Mouse (Mus musculus) frontal cortex, postnatal 36 days (tissue): ENCODE data around the gene Plekhd1.

Experiments used
- DNase-seq, 2 experiments: peaks; one replicate each; pipeline ENCODE4 v3.0.0; 2022; ENCODE audit warnings: low spot score in 2 of 2

Plekhd1 gene

GRCm38 (mm10) chr12:80699144-80699531 lies 6.7 kb downstream of the Plekhd1 start:
- DNase-seq = no peak

- no peak for DNase-seq
These were observed 8.9 kb downstream of the Plekhd1 start for GRCm38 (mm10) chr12:80701332-80701731.

- DNase-seq = no peak
These were observed 14.0 kb downstream of the Plekhd1 start for GRCm38 (mm10) chr12:80706208-80706914.

GRCm38 (mm10) chr12:80706915-80707604 lies 14.7 kb downstream of the Plekhd1 start:
- DNase-seq = no peak

GRCm38 (mm10) chr12:80715915-80716314 lies 23.5 kb downstream of the Plekhd1 start:
- no peak for DNase-seq

GRCm38 (mm10) chr12:80719141-80719540 lies 26.8 kb downstream of the Plekhd1 start:
- no peak for DNase-seq

- no peak for DNase-seq
These were observed 28.1 kb downstream of the Plekhd1 start for GRCm38 (mm10) chr12:80720507-80720906.

GRCm38 (mm10) chr12:80721458-80721857 lies 29.1 kb downstream of the Plekhd1 start:
- DNase-seq = no peak

GRCm38 (mm10) chr12:80724853-80725559 lies 32.6 kb downstream of the Plekhd1 start:
- DNase-seq = peak; percentile 82 to 85

GRCm38 (mm10) chr12:80728207-80728606 lies 35.8 kb downstream of the Plekhd1 start:
- DNase-seq = no peak

GRCm38 (mm10) chr12:80728814-80729213 lies 36.4 kb downstream of the Plekhd1 start:
- DNase-seq = no peak

GRCm38 (mm10) chr12:80729758-80730530 lies 37.6 kb downstream of the Plekhd1 start:
- no peak for DNase-seq

- DNase-seq = peak in 1 of 2 experiments; percentile 75
These were observed 38.2 kb downstream of the Plekhd1 start for GRCm38 (mm10) chr12:80730567-80730966.

- no peak for DNase-seq
These were observed 42.4 kb downstream of the Plekhd1 start for GRCm38 (mm10) chr12:80734526-80735470.

- peak; percentile 55 to 71 for DNase-seq
These were observed 44.3 kb downstream of the Plekhd1 start for GRCm38 (mm10) chr12:80736464-80737282.

- no peak for DNase-seq
These were observed 44.9 kb downstream of the Plekhd1 start for GRCm38 (mm10) chr12:80737283-80737600.

GRCm38 (mm10) chr12:80739482-80739881 lies 47.1 kb downstream of the Plekhd1 start:
- DNase-seq = no peak

GRCm38 (mm10) chr12:80744614-80745013 lies 52.2 kb downstream of the Plekhd1 start:
- DNase-seq = no peak

GRCm38 (mm10) chr12:80746031-80746813 lies 53.8 kb downstream of the Plekhd1 start:
- DNase-seq = no peak
